Mouse (Mus musculus): Measurements from ENCODE around the gene N4bp1.

- no peak for TF ChIP-seq CTCF (IDR thresholded peaks at IDR 0.05; ENCODE audit: low read depth)
- no peak for TF ChIP-seq EP300 (IDR thresholded peaks at IDR 0.05; ENCODE audit: low read depth)
Measured at GRCm38 (mm10) chr8:86852491-86852890, 32.6 kb downstream of the N4bp1 start.
